Mouse (Mus musculus) liver, embryonic 13.5 days (tissue): ENCODE measurements around the gene Mpped2. TPM values are rescaled to one million over a fixed set of nuclear protein-coding genes. Genes with fewer than 3 reads are reported as not detected.

ENCODE experiments used
- ATAC-seq: fragments of 200-750 bp; cut with Nextera tagmentation; 2 replicates; pipeline ENCODE4 v1.8.0; 2017; ENCODE audit warnings: low read depth, mild to moderate bottlenecking, moderate number of reproducible peaks, moderate library complexity
- DNase-seq: peaks from one replicate; pipeline ENCODE4 v3.0.0; 2022
- H3K27ac ChIP-seq: fragments of 300-500 bp; sonication (generic); 2 replicates; pipeline ENCODE4 v1.5.1; 2015; ENCODE audit warnings: moderate library complexity, mild to moderate bottlenecking, inconsistent platforms
- H3K27me3 ChIP-seq: fragments of 300-500 bp; sonication (generic); 2 replicates; pipeline ENCODE4 v1.6.1; 2015; ENCODE audit warnings: mild to moderate bottlenecking, inconsistent platforms
- H3K36me3 ChIP-seq: fragments of 300-500 bp; sonication (generic); 2 replicates; pipeline ENCODE4 v1.6.1; 2015; ENCODE audit warnings: mild to moderate bottlenecking, inconsistent platforms
- H3K4me1 ChIP-seq: fragments of 300-500 bp; sonication (generic); replicated peaks from 2 replicates; pipeline ENCODE4 v1.6.1; 2015; ENCODE audit warnings: inconsistent platforms
- H3K4me2 ChIP-seq: fragments of 300-500 bp; sonication (generic); 2 replicates; pipeline ENCODE4 v1.6.1; 2015; ENCODE audit warnings: inconsistent platforms, mild to moderate bottlenecking, moderate library complexity
- H3K4me3 ChIP-seq: fragments of 300-500 bp; sonication (generic); replicated peaks from 2 replicates; pipeline ENCODE4 v1.5.1; 2015; ENCODE audit warnings: mild to moderate bottlenecking, inconsistent platforms
- H3K9ac ChIP-seq: fragments of 300-500 bp; sonication (generic); 2 replicates; pipeline ENCODE4 v1.6.1; 2015; ENCODE audit warnings: mild to moderate bottlenecking, inconsistent platforms
- H3K9me3 ChIP-seq: fragments of 300-500 bp; sonication (generic); replicated peaks from 2 replicates; pipeline ENCODE4 v1.6.1; 2016; ENCODE audit warnings: inconsistent platforms
- WGBS: fragments of 180-500 bp; shearing (Covaris S2); methylation state at CpG from one replicate; pipeline ENCODE4 v1.1.7; 2015; ENCODE audit not compliant: insufficient replicate concordance; 5-methylcytosine and 5-hydroxymethylcytosine counted together
- polyA plus RNA-seq: library from polyadenylated mRNA; unstranded; fragments of >200 nt; fragmentation: Nextera tagmentation; extraction: Ambion mirVana; gene quantifications from 2 replicates; pipeline ENCODE4 v1.2.1, GENCODE M21; 2015

Gene Mpped2
- polyA plus RNA-seq, 1 experiment from 2014 or later = 3.4 TPM

- 55% methylated on average over 4 of the region's 4 CpGs for WGBS
- Histone ChIP-seq H3K4me3 (no peak overlapping the region), H3K4me1 (no peaks in the 10 kb centered on the region; the same call in 1 of the 2 replicates), H3K36me3 (no peaks in the 10 kb centered on the region), H3K27me3 (no peaks in the 10 kb centered on the region), H3K27ac (no peak overlapping the region), H3K4me2 (no peak overlapping the region), H3K9me3 (no peaks in the 10 kb centered on the region), H3K9ac (no peak overlapping the region)
- ATAC-seq = no peak
- DNase-seq = no peak
Observed at GRCm38 (mm10) chr2:106857711-106858110, 164.6 kb downstream of the Mpped2 start.

GRCm38 (mm10) chr2:106860856-106861679, 168.0 kb downstream of the Mpped2 start:
- H3K27me3 ChIP-seq = no peaks in the 10 kb centered on the region
- ATAC-seq = no peak
- H3K9ac ChIP-seq = no peak overlapping the region
- H3K9me3 ChIP-seq = no peaks in the 10 kb centered on the region
- 71% methylated on average over 21 of the region's 21 CpGs for WGBS
- H3K36me3 ChIP-seq = no peaks in the 10 kb centered on the region
- no peak overlapping the region for H3K4me3 ChIP-seq
- no peak overlapping the region for H3K4me2 ChIP-seq
- no peaks in the 10 kb centered on the region for H3K4me1 ChIP-seq
- DNase-seq = no peak
- H3K27ac ChIP-seq = no peak overlapping the region

DNA sequence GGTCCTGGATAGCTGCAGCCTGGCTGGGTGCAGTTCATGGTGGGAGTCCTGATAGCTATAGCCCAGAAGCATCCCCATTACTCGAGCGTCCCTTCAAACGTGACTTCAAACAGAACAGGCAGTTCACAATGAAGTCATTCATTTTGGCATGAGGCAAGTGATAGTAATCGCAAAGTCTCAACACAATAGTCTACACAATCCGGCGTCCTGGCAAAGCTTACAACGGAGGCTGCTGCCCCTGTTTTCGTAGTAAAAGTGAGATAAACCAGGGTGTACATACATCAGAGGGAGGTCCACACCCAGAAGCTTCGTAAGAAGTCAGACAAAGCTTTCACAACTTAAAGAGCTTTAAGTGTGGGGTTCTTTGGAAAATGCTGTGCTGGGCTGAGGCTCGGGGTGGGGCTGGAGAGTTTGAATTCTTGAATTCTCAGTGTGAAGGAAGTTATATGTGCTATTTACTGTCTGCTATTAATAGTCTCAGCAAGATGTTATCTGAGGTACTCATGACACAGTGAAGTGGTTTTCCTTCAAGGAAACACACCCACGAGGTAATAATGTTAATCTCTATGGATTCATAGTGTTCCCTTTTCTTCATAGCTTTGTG, 170.1 kb downstream of the Mpped2 start:
- Histone ChIP-seq H3K27ac (no peak overlapping the region), H3K4me1 (no peaks in the 10 kb centered on the region), H3K27me3 (no peaks in the 10 kb centered on the region), H3K9ac (no peak overlapping the region), H3K4me3 (no peak overlapping the region), H3K9me3 (no peaks in the 10 kb centered on the region), H3K36me3 (no peaks in the 10 kb centered on the region), H3K4me2 (no peak overlapping the region)
- ATAC-seq = no peak
- 52% methylated on average over 11 of the region's 11 CpGs for WGBS
- DNase-seq = no peak

DNA sequence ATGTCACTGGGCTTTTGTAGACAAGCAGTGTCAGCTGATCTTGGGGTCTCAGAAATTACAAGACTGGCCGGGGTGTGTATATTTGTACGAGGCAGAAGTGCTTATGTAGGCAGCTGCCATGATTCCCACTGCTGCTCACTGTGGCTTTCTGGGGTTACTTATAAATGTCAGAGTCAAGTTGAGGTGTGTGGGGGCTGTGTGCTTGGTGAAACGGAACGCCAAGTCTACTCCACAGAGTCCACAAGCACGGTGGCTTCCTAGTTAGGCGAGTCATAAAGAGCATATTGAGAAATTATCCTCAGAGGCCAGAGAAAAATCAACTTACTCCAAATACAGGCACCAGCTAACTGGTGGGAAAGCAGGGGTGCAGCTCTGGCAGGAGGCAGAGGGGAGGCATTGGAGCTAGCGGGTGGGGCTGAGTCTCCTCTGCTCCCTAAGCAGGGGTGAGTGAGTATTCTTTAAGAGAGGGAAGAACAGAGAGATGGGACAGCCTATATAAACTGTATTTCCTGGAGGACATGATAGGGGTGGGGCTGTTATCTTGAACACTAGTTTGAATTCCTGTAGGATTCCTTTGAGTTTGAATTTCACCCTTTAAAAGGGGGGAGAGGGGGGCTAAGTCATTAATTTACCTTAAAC, 172.2 kb downstream of the Mpped2 start:
- ATAC-seq = no peak
- no peak overlapping the region for H3K4me2 ChIP-seq
- H3K27ac ChIP-seq = no peak overlapping the region
- no peaks in the 10 kb centered on the region for H3K4me1 ChIP-seq
- no peaks in the 10 kb centered on the region for H3K9me3 ChIP-seq
- WGBS = 65% methylated on average over 7 of the region's 7 CpGs
- no peak overlapping the region for H3K4me3 ChIP-seq
- H3K9ac ChIP-seq = no peak overlapping the region
- H3K27me3 ChIP-seq = no peaks in the 10 kb centered on the region
- no peaks in the 10 kb centered on the region for H3K36me3 ChIP-seq
- DNase-seq = no peak

DNA sequence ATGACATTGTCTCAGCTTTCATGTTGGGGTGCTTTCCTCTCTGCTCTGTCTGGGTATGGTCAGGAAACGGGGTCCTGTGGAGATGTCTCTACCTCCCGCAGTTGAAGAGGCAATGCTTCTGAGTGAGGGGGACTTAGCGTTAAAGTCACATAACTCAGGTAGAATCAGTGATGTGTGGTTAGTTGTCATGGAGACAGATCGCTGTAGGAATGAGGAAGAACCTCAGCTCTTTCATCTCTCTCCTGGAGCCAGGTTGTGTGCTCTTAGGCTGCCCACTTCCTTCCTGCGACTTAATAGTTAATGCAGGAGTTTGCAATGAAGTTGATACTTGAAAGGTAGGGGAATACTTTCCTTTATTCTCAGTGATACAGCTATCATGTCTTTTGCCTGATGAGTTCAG, 173.2 kb downstream of the Mpped2 start:
- Histone ChIP-seq H3K4me2 (no peak overlapping the region), H3K36me3 (no peaks in the 10 kb centered on the region), H3K4me3 (no peak overlapping the region), H3K27me3 (no peaks in the 10 kb centered on the region), H3K9me3 (no peaks in the 10 kb centered on the region), H3K27ac (no peak overlapping the region), H3K9ac (no peak overlapping the region), H3K4me1 (no peaks in the 10 kb centered on the region)
- WGBS = 38% methylated on average over 5 of the region's 5 CpGs
- DNase-seq (no peak), ATAC-seq (no peak)

DNA sequence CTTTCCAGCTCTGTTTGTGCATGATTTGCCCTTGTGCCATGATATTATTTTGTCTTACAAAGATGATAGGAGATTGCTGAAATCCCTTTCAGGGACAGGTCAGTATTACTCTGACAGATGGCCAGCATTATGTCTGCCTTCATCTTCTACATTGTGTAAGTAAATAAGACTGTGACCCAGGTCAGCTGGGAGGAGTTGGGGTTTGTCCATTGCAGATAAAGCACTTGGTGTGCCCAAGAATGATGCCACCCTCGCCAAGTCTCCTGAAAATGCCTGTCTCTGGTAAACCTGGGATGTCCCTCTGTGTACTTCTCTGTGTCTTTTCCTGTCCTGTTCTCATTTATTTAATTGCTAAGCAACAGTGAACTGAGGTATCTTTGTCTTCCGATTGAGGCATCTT, 177.8 kb downstream of the Mpped2 start:
- WGBS = 58% methylated on average over 2 of the region's 2 CpGs
- Histone ChIP-seq H3K9ac (no peak overlapping the region), H3K4me2 (no peak overlapping the region), H3K27ac (no peak overlapping the region), H3K4me3 (no peak overlapping the region), H3K27me3 (no peaks in the 10 kb centered on the region), H3K9me3 (no peaks in the 10 kb centered on the region), H3K36me3 (no peaks in the 10 kb centered on the region), H3K4me1 (no peaks in the 10 kb centered on the region)
- DNase-seq = no peak
- no peak for ATAC-seq

DNA sequence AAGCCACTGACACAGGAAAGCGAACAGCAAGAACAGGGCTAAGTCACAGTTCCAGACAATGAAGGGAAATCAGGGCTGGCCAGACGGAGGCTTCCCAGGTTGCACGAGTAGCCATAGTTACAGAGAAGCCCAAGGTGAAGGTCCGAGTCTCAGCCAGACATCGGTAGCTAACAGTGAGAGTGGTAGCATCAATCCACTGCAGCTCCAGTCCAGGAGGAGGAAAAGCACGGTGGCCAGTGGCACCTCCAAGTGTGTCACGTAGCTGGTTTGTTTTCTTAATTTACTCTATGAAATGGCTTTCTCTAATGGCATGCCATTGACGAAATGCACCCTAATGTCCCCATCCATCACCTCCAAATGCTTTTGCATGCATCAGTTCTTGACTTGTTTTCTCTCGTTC, 180.1 kb downstream of the Mpped2 start:
- Histone ChIP-seq H3K4me3 (no peak overlapping the region), H3K9ac (no peak overlapping the region), H3K27me3 (no peaks in the 10 kb centered on the region), H3K27ac (no peak overlapping the region), H3K4me2 (no peak overlapping the region), H3K36me3 (no peaks in the 10 kb centered on the region), H3K9me3 (no peaks in the 10 kb centered on the region), H3K4me1 (no peaks in the 10 kb centered on the region)
- ATAC-seq = no peak
- no peak for DNase-seq
- 68% methylated on average over 9 of the region's 9 CpGs for WGBS

- Histone ChIP-seq H3K36me3 (no peaks in the 10 kb centered on the region), H3K27me3 (no peaks in the 10 kb centered on the region), H3K9ac (no peak overlapping the region), H3K27ac (no peak overlapping the region), H3K9me3 (no peaks in the 10 kb centered on the region), H3K4me1 (no peaks in the 10 kb centered on the region), H3K4me3 (no peak overlapping the region), H3K4me2 (no peak overlapping the region)
- 74% methylated on average over 8 of the region's 8 CpGs for WGBS
- ATAC-seq (no peak), DNase-seq (no peak)
Observed at GRCm38 (mm10) chr2:106883390-106883789, 190.3 kb downstream of the Mpped2 start.

DNA sequence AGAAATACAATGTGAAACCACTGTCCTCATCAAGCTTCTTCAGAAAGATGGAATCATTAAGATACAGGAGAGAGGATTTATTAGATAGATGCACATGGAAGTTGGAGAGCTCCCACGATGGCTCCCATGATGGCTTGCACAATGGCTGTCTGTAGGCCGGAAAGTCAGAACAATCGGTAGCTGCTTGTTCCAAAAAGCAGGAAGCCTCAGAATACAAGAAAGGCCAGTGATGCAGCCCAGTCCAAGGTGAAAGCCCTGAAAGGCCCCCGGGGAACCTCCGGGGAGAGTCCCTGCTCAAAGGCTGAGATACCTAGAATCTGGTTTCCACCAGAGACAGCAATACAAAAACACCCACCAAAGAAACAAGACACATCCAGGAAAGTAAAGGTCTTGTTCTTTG, 195.1 kb downstream of the Mpped2 start:
- 74% methylated on average over 5 of the region's 5 CpGs for WGBS

GRCm38 (mm10) chr2:106889297-106890000, 196.4 kb downstream of the Mpped2 start:
- H3K27ac ChIP-seq = no peak overlapping the region
- no peak overlapping the region for H3K4me3 ChIP-seq
- WGBS = 35% methylated on average over 3 of the region's 3 CpGs
- H3K27me3 ChIP-seq = no peaks in the 10 kb centered on the region
- H3K36me3 ChIP-seq = no peaks in the 10 kb centered on the region
- no peak overlapping the region for H3K4me2 ChIP-seq
- ATAC-seq (no peak), DNase-seq (no peak)
- H3K4me1 ChIP-seq = no peaks in the 10 kb centered on the region
- no peak overlapping the region for H3K9ac ChIP-seq
- H3K9me3 ChIP-seq = no peaks in the 10 kb centered on the region

More for the DNA sequence above, 195.1 kb downstream of the Mpped2 start:
- no peaks in the 10 kb centered on the region for H3K27me3 ChIP-seq
- H3K4me2 ChIP-seq = no peak overlapping the region
- no peaks in the 10 kb centered on the region for H3K36me3 ChIP-seq
- ATAC-seq (no peak), DNase-seq (no peak)
- H3K9me3 ChIP-seq = no peaks in the 10 kb centered on the region
- no peak overlapping the region for H3K27ac ChIP-seq
- no peak overlapping the region for H3K9ac ChIP-seq
- H3K4me1 ChIP-seq = no peaks in the 10 kb centered on the region
- no peak overlapping the region for H3K4me3 ChIP-seq

GRCm38 (mm10) chr2:106893376-106893775, 200.3 kb downstream of the Mpped2 start:
- Histone ChIP-seq H3K27ac (no peak overlapping the region), H3K4me3 (no peak overlapping the region), H3K27me3 (no peaks in the 10 kb centered on the region), H3K9me3 (no peaks in the 10 kb centered on the region), H3K36me3 (no peaks in the 10 kb centered on the region), H3K4me2 (no peak overlapping the region), H3K4me1 (no peaks in the 10 kb centered on the region), H3K9ac (no peak overlapping the region)
- WGBS = 46% methylated on average over 3 of the region's 3 CpGs
- ATAC-seq (no peak), DNase-seq (no peak)
